Mouse (Mus musculus): ENCODE data around the gene Med17.

The Med17 gene

DNA sequence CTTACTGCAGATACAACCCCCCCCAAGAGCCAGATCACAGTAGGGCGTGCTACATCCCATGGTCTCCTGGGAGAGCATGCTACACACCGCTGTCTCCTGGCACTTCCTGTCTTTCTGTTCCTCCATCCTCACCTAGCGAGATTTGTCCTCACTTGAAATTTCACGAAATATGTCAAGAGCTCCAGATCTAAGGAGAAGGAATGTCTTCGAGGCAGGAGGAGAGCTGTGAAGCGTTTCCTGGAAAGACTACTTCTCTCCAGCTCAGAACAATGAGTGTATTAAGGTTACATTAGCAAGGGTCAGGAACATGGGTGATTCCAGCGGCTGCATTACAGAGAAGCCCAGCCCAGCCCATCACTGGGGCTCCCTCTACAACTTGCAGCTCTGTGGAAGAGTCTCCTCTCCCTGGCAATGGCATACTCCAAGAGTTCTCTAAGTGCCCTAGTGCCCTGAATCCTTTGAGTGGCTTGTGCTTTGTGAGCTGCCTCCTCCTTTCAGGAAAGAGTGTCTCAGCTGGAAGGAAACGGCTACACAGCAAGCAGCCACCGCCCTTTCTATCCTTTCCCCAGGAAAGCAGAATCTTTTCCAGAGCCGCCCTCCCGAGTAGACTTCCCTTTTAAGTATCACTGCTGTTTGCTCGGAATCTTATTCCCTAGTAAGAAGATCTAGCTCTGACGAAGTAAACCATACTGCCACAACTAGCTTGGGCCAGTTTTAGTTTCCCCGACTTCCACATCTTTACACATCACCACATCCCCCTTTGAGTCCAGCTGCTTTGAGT lies 42.0 kb downstream of the Med17 start:
- DNase-seq (ENCODE audit: low spot score in 2 of 2), result no peak

- DNase-seq (ENCODE audit: low spot score in 2 of 2), result no peak
Measured at GRCm38 (mm10) chr9:15235986-15236385, 43.7 kb downstream of the Med17 start.

GRCm38 (mm10) chr9:15233604-15234003 lies 46.1 kb downstream of the Med17 start:
- no peak for DNase-seq (ENCODE audit: low spot score in 2 of 2)

GRCm38 (mm10) chr9:15232445-15232844 lies 47.3 kb downstream of the Med17 start:
- no peak for DNase-seq (ENCODE audit: low spot score in 2 of 2)

- no peak for DNase-seq (ENCODE audit: low spot score in 2 of 2)
Measured at GRCm38 (mm10) chr9:15224912-15225311, 54.8 kb downstream of the Med17 start.

DNA sequence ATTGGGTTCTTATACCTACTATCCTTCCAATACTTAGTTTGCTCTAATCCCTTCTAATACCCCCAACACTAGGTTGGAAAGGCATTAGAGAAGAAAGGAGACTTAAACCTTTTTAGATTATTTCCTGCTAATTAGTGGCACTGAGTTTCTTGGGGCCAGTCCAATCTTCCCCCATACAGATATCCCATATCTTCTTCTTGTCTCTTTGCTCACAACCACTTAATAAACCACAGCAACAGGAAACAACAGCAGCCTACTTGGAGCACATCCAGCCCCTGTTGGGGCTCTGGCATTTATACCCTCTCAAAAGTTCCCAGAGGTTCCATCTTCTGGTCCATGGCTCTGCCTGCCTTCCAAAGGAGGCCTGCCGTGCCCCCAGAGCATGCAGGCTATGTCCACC lies 66.0 kb downstream of the Med17 start:
- DNase-seq (ENCODE audit: low spot score in 2 of 2), result no peak

DNA sequence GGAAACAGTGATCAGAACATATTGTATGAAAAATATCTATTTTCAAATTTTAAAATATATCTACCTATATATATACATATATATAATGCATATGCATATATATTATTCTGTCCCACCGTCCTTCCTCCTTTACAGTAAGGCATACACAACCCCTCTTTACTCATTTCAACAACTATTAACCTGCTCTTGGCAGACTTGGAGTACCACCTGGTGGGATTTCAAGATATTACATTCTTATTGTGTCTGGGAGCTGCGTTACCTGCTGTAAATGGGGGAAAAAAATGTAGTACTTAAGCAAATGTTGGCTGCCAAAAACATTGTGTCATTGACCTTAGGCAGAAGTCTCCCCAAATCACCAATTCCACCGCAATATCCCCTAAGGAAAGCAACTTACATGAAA lies 67.9 kb downstream of the Med17 start:
- no peak for DNase-seq (ENCODE audit: low spot score in 2 of 2)
